Mouse (Mus musculus) erythroblast, embryonic 14.5 days (primary cell): ENCODE data around the gene Cryab.

ENCODE experiments used
- GATA1 ChIP-seq: IDR thresholded peaks from 2 replicates; pipeline ENCODE4 v1.6.1; 2012; ENCODE audit warnings: low read length, inconsistent platforms, mixed read lengths
- TAL1 ChIP-seq: IDR thresholded peaks from 3 replicates; pipeline ENCODE4 v1.6.1; 2012; ENCODE audit warnings: low read length, inconsistent platforms, mixed read lengths

DNA sequence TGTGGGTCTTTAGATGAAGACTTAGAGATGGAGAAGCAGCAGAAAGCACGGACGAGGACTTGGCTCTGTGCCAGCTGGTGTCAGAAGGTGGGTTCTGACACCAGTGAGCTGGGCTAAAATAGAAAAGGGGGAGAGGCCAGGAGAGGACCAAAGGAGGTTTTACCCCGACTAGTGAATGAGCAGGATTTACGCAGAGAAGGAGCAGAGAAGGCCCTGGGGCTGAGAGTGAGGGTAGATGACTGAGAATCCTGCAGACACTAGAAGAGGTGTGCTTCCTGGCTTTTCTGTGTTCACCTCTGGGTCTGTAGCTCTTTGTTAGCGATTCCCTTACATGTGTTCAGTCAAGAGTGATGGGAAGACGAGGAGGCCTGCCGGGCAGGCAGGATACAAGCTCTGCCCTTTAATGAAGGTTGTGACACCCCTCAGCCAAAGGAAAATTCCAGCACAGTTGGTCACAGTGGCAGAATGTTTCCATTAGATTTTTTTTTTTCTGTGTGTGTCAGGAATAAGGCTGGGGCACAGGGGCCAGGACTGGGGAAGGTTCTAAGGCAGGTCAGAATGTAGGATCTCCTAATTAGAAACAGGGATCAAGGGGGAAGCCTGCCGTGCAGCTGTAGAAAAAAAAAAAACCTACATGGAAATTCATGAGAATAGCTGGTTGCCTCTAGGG lies 25.1 kb upstream of the Cryab start:
- TF ChIP-seq TAL1 (no peak), GATA1 (no peak)
